Mouse (Mus musculus): ENCODE measurements around the gene Lrrc4.

GRCm38 (mm10) chr6:28804751-28805150 is 26.8 kb downstream of the Lrrc4 start:
- TF ChIP-seq CTCF (IDR thresholded peaks at IDR 0.05; ENCODE audit: extremely low read depth, insufficient read depth, low read length) (no peak), POLR2A (IDR thresholded peaks at IDR 0.05; ENCODE audit: extremely low read depth, insufficient read depth, low read length) (no peak)

Measured in cortical plate, adult 2 months (tissue).